Mouse (Mus musculus) kidney, embryonic 16.5 days (tissue): ENCODE data around the gene Atp5g1. TPM values are rescaled to one million over a fixed set of nuclear protein-coding genes. Genes with fewer than 3 reads are reported as not detected.
A peak's percentile ranks its signal among the peaks of the same experiment; 100 is the strongest.
"Not testable (repeated sequence)": the region's sequence is repeated elsewhere in the genome, so short reads cannot be mapped to it uniquely, and the experiment has no call there.

Experiments used
- ATAC-seq: fragments of 200-750 bp; cut with Nextera tagmentation; 2 replicates; pipeline ENCODE4 v1.8.0; 2017; ENCODE audit warnings: moderate TSS enrichment; ENCODE audit not compliant: low FRiP score, low TSS enrichment
- H3K27ac ChIP-seq: fragments of 300-500 bp; sonication (generic); 2 replicates; pipeline ENCODE4 v1.5.1; 2014; ENCODE audit warnings: low read length
- H3K27me3 ChIP-seq: fragments of 300-500 bp; sonication (generic); 2 replicates; pipeline ENCODE4 v1.6.1; 2014; ENCODE audit warnings: low read length, control low read depth, mixed read lengths; ENCODE audit not compliant: insufficient read depth
- H3K36me3 ChIP-seq: fragments of 300-500 bp; sonication (generic); 2 replicates; pipeline ENCODE4 v1.6.1; 2014; ENCODE audit warnings: low read length, control low read depth, mixed read lengths; ENCODE audit not compliant: insufficient read depth
- H3K4me1 ChIP-seq: fragments of 300-500 bp; sonication (generic); 2 replicates; pipeline ENCODE4 v1.6.1; 2014; ENCODE audit warnings: low read length, control low read depth, mixed read lengths; ENCODE audit not compliant: insufficient read depth
- H3K4me2 ChIP-seq: fragments of 300-500 bp; sonication (generic); replicated peaks from 2 replicates; pipeline ENCODE4 v1.6.1; 2014; ENCODE audit warnings: low read depth, low read length
- H3K4me3 ChIP-seq: fragments of 300-500 bp; sonication (generic); 2 replicates; pipeline ENCODE4 v1.5.1; 2014; ENCODE audit warnings: mild to moderate bottlenecking, low read length
- H3K9ac ChIP-seq: fragments of 300-500 bp; sonication (generic); replicated peaks from 2 replicates; pipeline ENCODE4 v1.6.1; 2014; ENCODE audit warnings: low read length
- H3K9me3 ChIP-seq: fragments of 300-500 bp; sonication (generic); 2 replicates; pipeline ENCODE4 v1.6.1; 2016; ENCODE audit warnings: low read length, control low read depth
- WGBS: fragments of 180-500 bp; shearing (Covaris S2); extraction: QIAGEN DNeasy Blood & Tissue Kit; methylation state at CpG from one replicate; pipeline ENCODE4 v1.1.7; 2014; 5-methylcytosine and 5-hydroxymethylcytosine counted together
- polyA plus RNA-seq: library from polyadenylated mRNA; unstranded; fragments of >200 nt; fragmentation: Nextera tagmentation; extraction: Ambion mirVana; gene quantifications from 2 replicates; pipeline ENCODE4 v1.2.1, GENCODE M21; 2015

The Atp5g1 gene
- polyA plus RNA-seq: 745 and 801 TPM in 2 replicates

DNA sequence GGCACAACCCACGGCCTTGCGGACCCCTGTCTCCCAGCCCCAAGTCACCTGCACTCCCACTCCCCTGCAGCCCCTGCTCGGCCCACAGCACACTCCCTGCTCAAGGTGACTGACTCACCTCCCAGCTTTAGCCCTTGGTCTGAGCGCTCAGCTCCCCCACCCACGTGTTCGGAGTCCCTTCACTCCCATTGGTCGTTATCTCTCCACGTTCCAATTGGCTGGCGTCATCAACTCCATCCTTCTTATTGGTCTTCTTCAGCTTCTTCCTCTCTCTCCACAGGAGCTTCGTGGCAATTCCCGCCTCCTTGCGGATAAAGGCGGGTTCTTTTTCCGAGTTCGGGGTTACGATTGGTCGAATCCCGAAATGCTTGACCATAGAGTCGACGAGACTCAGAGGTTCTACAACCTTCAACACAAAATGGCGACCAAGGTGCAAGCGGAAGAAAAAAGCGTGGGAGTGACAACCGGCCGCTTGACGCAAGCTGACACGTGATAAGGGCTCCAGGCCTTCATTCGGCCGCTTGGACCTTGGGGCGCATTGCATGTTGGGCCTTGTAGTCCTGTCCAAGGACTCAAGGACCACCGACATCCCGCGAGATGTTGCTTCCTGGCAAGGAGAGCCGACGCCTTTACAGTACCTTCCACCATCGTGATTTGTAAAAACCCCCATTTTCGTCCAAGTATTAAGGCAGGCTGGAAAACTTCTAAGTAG, at the start of gene Atp5g1:
Gene Atp5g1 (minus strand): TSS at position 162 of the 712 bp plus-strand sequence.
- Histone ChIP-seq H3K4me3 (peak within 1 kb of the TSS; percentile 92), H3K9ac (peak within 1 kb of the TSS; percentile 94), H3K4me1 (peaks cover 11% of the 10 kb centered on the region), H3K27ac (peak within 1 kb of the TSS; percentile 92), H3K4me2 (peak within 1 kb of the TSS; percentile 91), H3K36me3 (peaks cover 14% of the 10 kb centered on the region), H3K27me3 (no peaks in the 10 kb centered on the region), H3K9me3 (no peaks in the 10 kb centered on the region)
- ATAC-seq: peak; percentile 98
- under 1% methylated on average over 37 of the region's 37 CpGs for WGBS

DNA sequence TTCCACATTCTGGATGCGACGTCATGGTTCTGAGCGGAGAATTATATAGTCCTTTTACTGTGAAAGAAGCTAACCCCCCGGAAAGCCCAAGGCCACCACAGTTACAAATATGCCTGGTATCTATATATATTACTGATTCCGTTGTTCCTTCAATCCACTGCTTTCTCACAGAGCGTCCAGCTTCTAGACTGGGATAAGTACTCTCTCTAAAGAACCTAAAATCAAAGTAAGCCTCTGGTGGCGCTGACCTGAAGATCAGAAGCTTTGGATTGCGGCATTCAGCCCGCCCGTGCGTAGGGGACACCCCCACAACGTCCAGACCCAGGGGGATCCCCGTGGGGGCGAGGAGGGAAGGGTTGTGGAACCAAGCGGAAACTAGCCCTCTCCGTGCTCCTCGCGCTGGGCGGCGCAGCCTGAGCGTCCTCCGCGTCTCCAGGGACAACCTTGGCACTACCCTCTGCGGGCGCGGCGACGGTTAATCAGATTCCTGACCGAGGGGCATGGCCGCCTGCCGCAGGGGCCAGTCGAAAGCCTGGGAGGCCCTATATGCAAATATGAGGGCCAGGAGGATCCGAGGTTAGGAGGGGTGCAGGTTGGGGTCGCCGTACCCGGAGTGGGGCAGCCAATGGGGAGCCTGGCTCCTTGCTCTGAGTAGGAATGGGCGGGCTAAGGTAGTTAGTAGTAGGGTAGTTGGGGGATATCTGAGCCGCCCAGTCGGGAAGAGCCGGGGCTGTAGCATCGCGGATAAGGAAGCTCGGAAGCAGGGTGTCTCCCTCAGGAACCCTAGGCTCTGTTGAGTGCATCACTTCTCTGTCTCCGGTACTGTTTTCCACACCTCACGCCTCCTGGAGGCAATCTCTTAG, 48.8 kb upstream of the Atp5g1 start:
- Histone ChIP-seq H3K4me2 (peak overlapping the region; percentile 80), H3K36me3 (no peaks in the 10 kb centered on the region), H3K9ac (peak overlapping the region; percentile 44), H3K4me1 (peaks cover 6% of the 10 kb centered on the region), H3K27ac (no peak overlapping the region), H3K27me3 (peaks cover 48% of the 10 kb centered on the region), H3K9me3 (no peaks in the 10 kb centered on the region), H3K4me3 (peak overlapping the region; percentile 39)
- ATAC-seq: peak; percentile 63; the same call in 1 of the 2 replicates
- WGBS: 2% methylated on average over 45 of the region's 45 CpGs

DNA sequence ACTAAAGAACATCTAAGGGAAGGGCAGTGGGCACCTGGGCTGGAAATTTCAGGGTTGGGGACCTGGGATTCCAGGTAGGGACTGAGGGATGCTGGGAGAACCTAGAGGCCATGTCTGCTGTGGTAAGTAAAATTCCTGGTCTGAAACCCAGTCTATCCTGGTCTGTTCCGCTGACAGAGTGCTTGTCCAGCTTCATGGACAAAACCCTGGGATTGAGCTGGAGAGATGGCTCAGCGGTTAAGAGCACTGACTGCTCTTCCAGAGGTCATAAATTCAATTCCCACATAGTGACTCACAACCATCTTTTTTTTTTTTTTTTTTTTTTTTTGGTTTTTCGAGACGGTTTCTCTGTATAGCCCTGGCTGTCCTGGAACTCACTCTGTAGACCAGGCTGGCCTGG, 47.3 kb upstream of the Atp5g1 start:
- H3K27me3 ChIP-seq: peaks cover 48% of the 10 kb centered on the region
- not testable (repeated sequence) for H3K27ac ChIP-seq, H3K36me3 ChIP-seq, H3K4me1 ChIP-seq, H3K9ac ChIP-seq, H3K4me2 ChIP-seq, ATAC-seq, H3K4me3 ChIP-seq, H3K9me3 ChIP-seq
- 76% methylated on average over 4 of the region's 4 CpGs for WGBS

DNA sequence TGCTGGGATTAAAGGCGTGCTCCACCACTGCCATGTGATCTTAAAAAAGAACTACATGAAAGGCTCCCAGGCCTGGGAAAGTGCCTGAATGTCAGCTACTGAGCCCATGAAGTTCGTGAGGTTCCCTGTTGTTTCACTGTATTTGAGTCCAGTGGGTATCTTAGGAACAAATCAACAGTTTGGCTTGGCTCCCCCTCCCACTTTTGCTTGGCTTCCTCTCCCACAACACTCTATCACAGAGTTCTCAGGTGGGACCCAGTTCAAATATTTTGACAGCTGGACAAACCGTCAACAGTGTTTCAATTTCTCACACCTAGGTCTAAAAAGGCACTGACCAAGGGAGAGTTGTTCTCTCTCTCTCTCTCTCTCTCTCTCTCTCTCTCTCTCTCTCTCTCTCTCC, 43.9 kb upstream of the Atp5g1 start:
- no peak for ATAC-seq
- Histone ChIP-seq H3K27me3 (peaks cover 26% of the 10 kb centered on the region), H3K36me3 (no peaks in the 10 kb centered on the region), H3K9me3 (no peaks in the 10 kb centered on the region), H3K9ac (no peak overlapping the region), H3K27ac (no peak overlapping the region), H3K4me1 (peaks cover 2% of the 10 kb centered on the region; the same call in 1 of the 2 replicates), H3K4me3 (no peak overlapping the region), H3K4me2 (no peak overlapping the region)
- WGBS: 62% methylated on average over 3 of the region's 3 CpGs

DNA sequence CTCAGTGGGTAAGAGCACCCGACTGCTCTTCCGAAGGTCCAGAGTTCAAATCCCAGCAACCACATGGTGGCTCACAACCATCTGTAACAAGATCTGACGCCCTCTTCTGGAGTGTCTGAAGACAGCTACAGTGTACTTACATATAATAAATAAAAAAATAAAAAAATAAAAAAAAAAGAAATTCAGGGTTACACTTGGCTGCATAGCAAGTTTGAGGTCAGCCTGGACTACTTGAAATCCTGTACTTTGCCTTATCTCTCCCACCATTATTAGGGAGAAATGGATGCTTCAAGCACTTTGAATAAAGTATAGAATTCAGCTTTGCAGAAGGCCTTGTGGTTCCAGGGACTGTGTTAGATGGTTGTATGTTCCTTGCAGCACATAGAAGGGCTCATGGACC, 41.5 kb upstream of the Atp5g1 start:
- H3K27ac ChIP-seq, H3K9ac ChIP-seq, H3K36me3 ChIP-seq, H3K4me1 ChIP-seq, ATAC-seq, H3K9me3 ChIP-seq, H3K4me3 ChIP-seq, H3K4me2 ChIP-seq: not testable (repeated sequence)
- 75% methylated on average over 3 of the region's 3 CpGs for WGBS
- peaks cover 10% of the 10 kb centered on the region for H3K27me3 ChIP-seq

DNA sequence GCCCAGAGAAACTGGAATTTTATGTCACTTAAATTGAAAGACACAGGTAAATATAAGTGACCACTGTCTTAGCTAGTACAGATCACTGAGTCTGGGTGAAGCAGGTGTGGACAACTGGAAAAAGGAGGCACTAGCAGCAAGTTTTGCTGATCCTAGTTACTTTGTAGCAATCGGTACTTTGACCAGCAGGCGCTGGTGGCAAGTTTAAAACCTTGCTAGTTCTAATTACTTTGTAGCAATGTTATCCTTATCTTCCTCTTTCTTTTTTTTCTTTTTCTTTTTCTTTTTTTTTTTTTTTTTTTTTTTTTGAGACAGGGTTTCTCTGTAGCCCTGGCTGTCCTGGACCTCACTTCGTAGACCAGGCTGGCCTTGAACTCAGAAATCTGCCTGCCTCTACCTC, 40.6 kb upstream of the Atp5g1 start:
- WGBS: 94% methylated on average over 3 of the region's 3 CpGs
- Histone ChIP-seq H3K27ac (no peak overlapping the region), H3K9ac (no peak overlapping the region), H3K9me3 (no peaks in the 10 kb centered on the region), H3K4me1 (no peaks in the 10 kb centered on the region), H3K4me3 (no peak overlapping the region), H3K4me2 (no peak overlapping the region), H3K36me3 (no peaks in the 10 kb centered on the region), H3K27me3 (peaks cover 6% of the 10 kb centered on the region; the same call in 1 of the 2 replicates)
- ATAC-seq: no peak

DNA sequence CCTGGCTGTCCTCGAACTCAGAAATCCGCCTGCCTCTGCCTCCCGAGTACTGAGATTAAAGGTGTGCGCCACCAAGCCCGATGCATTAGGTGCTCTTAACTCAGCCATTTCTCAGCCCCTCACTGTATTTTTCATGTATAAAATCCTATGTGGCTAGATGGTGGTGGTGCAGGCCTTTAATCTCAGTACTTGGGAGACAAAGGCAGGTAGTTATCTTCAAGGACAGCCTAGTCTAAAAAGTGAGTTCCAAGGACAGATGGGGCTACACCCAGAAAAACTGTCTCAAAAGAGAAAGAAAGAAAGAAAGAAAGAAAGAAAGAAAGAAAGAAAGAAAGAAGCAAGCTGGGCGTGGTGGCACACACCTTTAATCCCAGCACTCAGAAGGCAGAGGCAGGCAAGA, 39.9 kb upstream of the Atp5g1 start:
- WGBS: 83% methylated on average over 6 of the region's 6 CpGs
- Histone ChIP-seq H3K27me3 (peaks cover 3% of the 10 kb centered on the region; the same call in 1 of the 2 replicates), H3K9ac (no peak overlapping the region), H3K36me3 (no peaks in the 10 kb centered on the region), H3K4me1 (no peaks in the 10 kb centered on the region), H3K27ac (no peak overlapping the region), H3K4me2 (no peak overlapping the region), H3K9me3 (no peaks in the 10 kb centered on the region), H3K4me3 (no peak overlapping the region)
- no peak for ATAC-seq

DNA sequence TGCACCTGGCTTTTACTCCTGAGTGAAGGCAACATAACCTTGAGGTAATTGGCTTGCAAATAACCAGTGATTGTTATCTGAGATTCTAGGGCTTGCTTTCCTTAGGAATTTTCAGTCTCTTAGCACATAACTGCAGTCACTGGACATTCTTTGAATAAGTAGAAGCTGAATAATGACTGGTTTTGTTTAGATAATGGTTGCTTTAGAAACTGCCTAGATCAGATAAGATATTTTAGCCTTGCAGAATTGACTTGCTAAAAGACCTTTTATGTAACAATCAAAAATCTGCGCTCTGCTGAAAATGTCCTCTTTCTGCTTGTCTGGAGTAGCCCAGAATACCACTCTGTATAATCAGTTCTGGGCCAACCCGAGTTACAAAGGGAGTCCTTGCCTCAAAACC, 38.6 kb upstream of the Atp5g1 start:
- ATAC-seq: no peak
- no peak overlapping the region for H3K4me2 ChIP-seq
- H3K9me3 ChIP-seq: no peaks in the 10 kb centered on the region
- H3K27ac ChIP-seq: no peak overlapping the region
- H3K9ac ChIP-seq: no peak overlapping the region
- no peak overlapping the region for H3K4me3 ChIP-seq
- WGBS: 71% methylated on average over 2 of the region's 2 CpGs
- H3K4me1 ChIP-seq: no peaks in the 10 kb centered on the region
- no peaks in the 10 kb centered on the region for H3K27me3 ChIP-seq
- no peaks in the 10 kb centered on the region for H3K36me3 ChIP-seq

DNA sequence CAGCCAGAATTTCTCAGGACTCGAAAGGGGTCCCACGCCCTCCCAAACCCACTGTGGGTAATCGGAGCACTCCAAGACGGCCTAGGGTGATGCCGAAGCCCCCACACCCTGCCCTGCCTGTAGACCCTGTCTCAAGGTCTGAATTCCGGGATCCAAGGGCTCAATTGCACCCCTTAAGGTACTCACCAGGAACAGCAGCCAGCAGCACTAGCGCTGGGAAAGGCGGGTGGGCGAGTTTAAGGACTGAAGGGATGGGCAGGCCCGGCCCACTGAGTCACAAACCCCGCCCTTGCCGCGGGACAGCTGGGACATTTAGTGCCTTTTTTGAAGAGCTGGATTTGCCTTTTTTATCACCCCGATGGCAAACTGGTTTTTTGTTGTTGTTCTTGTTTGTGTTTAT, 36.3 kb upstream of the Atp5g1 start, which contains the start of gene Calcoco2:
Gene Calcoco2 (minus strand): TSS at position 214 of the 400 bp plus-strand sequence.
- no peaks in the 10 kb centered on the region for H3K9me3 ChIP-seq
- H3K4me2 ChIP-seq: no peak within 1 kb of the TSS
- no peaks in the 10 kb centered on the region for H3K27me3 ChIP-seq
- H3K9ac ChIP-seq: no peak within 1 kb of the TSS
- ATAC-seq: no peak
- no peaks in the 10 kb centered on the region for H3K4me1 ChIP-seq
- H3K27ac ChIP-seq: no peak within 1 kb of the TSS
- WGBS: 41% methylated on average over 14 of the region's 14 CpGs
- H3K36me3 ChIP-seq: no peaks in the 10 kb centered on the region
- no peak within 1 kb of the TSS for H3K4me3 ChIP-seq

DNA sequence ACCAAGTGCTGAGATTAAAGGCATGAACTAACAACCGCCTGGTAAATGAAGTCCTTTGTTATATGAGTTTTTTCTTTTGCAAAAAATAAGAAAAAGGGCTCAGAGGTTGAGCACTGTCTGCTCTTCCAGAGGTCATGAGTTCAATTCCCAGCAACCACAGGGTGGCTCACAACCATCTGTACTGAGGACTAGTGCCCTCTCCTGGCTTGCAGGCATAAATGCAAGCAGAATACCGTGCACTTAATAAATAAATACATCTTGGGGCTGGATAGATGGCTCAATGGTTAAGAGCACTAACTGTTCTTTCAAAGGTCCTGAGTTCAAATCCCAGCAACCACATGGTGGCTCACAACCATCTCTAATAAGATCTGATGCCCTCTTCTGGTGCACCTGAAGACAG, 35.5 kb upstream of the Atp5g1 start:
- not testable (repeated sequence) for H3K27me3 ChIP-seq, H3K4me2 ChIP-seq, H3K27ac ChIP-seq, H3K4me1 ChIP-seq, H3K36me3 ChIP-seq, ATAC-seq, H3K9me3 ChIP-seq, H3K4me3 ChIP-seq, H3K9ac ChIP-seq
- WGBS: 50% methylated on average over 2 of the region's 2 CpGs
